Mouse (Mus musculus) E14TG2a.4 (cell line): ENCODE results near the gene Olfr780.
"Not testable (repeated sequence)": the region's sequence is repeated elsewhere in the genome, so short reads cannot be mapped to it uniquely, and the experiment has no call there.

Source experiments
- H3K27me3 ChIP-seq: 2 replicates; pipeline ENCODE4 v1.6.1; 2014; ENCODE audit warnings: low read length, control low read depth; ENCODE audit not compliant: insufficient read depth
- H3K36me3 ChIP-seq: 2 replicates; pipeline ENCODE4 v1.6.1; 2014; ENCODE audit warnings: low read length, control low read depth; ENCODE audit not compliant: insufficient read depth
- H3K4me1 ChIP-seq: replicated peaks from 2 replicates; pipeline ENCODE4 v1.6.1; 2014; ENCODE audit warnings: low read depth, low read length, control low read depth
- H3K4me3 ChIP-seq: replicated peaks from 2 replicates; pipeline ENCODE4 v1.5.1; 2014; ENCODE audit warnings: mild to moderate bottlenecking, low read length
- H3K9me3 ChIP-seq: 2 replicates; pipeline ENCODE4 v1.6.1; 2014; ENCODE audit warnings: low read length, control low read depth
- CTCF ChIP-seq: conservative IDR thresholded peaks from 2 replicates; pipeline ENCODE4 v1.5.1; 2014; ENCODE audit warnings: low read length
- NANOG ChIP-seq: IDR thresholded peaks from 2 replicates; pipeline ENCODE4 v1.6.1; 2014; ENCODE audit warnings: borderline replicate concordance, low read length, mixed read lengths
- POU5F1 ChIP-seq: IDR thresholded peaks from 2 replicates; pipeline ENCODE4 v1.6.1; 2014; ENCODE audit warnings: low read length, borderline replicate concordance

The Olfr780 gene

GRCm38 (mm10) chr10:129317817-129318216 is at the start of gene Olfr780:
Gene Olfr780, plus strand, starts transcription at chr10:129318117.
- no peak within 1 kb of the TSS for H3K4me3 ChIP-seq
- no peak for TF ChIP-seq NANOG
- TF ChIP-seq POU5F1: no peak
- TF ChIP-seq CTCF: no peak
- H3K27me3 ChIP-seq: no peaks in the 10 kb centered on the region

GRCm38 (mm10) chr10:129271081-129271535 is 46.8 kb upstream of the Olfr780 start, which contains the start of gene Olfr777:
Gene Olfr777, minus strand, starts transcription at chr10:129271485.
- Histone ChIP-seq H3K27me3 (no peaks in the 10 kb centered on the region), H3K9me3 (no peaks in the 10 kb centered on the region), H3K4me3 (no peak within 1 kb of the TSS), H3K4me1 (no peaks in the 10 kb centered on the region), H3K36me3 (no peaks in the 10 kb centered on the region)
- TF ChIP-seq CTCF: no peak
- no peak for TF ChIP-seq NANOG
- TF ChIP-seq POU5F1: no peak

More at GRCm38 (mm10) chr10:129317817-129318216, at the start of gene Olfr780:
- Histone ChIP-seq H3K36me3 (no peaks in the 10 kb centered on the region), H3K9me3 (no peaks in the 10 kb centered on the region), H3K4me1 (no peaks in the 10 kb centered on the region)

- not testable (repeated sequence) for H3K9me3 ChIP-seq
These were observed 4.9 kb upstream of the Olfr780 start for GRCm38 (mm10) chr10:129312973-129313372.

GRCm38 (mm10) chr10:129313521-129313920 is 4.4 kb upstream of the Olfr780 start:
- not testable (repeated sequence) for H3K9me3 ChIP-seq, H3K27me3 ChIP-seq, H3K4me1 ChIP-seq, H3K4me3 ChIP-seq, H3K36me3 ChIP-seq

More at GRCm38 (mm10) chr10:129312973-129313372, 4.9 kb upstream of the Olfr780 start:
- not testable (repeated sequence) for H3K4me3 ChIP-seq, H3K4me1 ChIP-seq, H3K27me3 ChIP-seq, H3K36me3 ChIP-seq

DNA sequence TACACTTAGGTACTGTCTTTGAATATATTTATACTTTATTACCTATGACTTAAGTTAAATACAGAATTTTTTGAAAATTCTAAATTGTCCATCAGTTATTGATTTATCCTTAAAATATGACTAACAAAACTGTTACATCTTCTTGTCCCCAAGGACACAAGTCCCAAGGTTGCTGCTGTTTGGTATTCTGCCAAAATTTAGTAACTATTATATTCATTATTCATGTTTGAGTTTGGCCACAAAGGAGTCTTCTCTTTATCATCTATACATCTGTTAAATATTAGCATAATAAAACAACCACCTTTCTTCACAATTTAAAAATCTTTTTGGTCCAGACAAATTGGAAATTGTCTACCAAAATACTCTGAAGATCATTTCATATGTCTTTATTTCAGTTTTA is 10.6 kb downstream of the Olfr780 start, which contains the start of gene Olfr781:
Gene Olfr781, plus strand, starts transcription at position 301 of the 400 bp plus-strand sequence.
- no peak for TF ChIP-seq POU5F1
- no peaks in the 10 kb centered on the region for H3K4me1 ChIP-seq

DNA sequence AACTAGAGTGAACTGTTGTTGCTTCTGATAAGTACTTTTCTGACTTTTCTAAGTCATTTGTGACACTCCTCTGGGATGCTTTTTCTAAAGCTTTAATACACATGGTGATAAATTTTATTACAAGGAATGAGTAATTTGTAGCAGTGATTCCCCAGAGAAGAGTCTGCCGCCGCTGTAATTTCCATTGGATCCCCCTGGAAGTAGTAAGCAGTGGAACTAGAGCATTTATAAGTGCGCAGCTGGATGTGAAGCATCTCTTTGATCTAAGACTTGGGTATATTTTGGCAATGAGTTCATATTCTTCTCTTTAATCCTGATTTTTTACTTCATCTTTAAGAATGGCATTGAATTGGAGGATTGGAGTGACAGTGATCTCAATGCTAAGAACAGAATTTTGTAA is 30.6 kb downstream of the Olfr780 start, which contains the start of gene Olfr782:
Gene Olfr782, plus strand, starts transcription at position 301 of the 400 bp plus-strand sequence.
- no peak for TF ChIP-seq POU5F1
- no peak for TF ChIP-seq CTCF
- TF ChIP-seq NANOG: no peak
- no peaks in the 10 kb centered on the region for H3K4me1 ChIP-seq
- H3K27me3 ChIP-seq: no peaks in the 10 kb centered on the region
- no peaks in the 10 kb centered on the region for H3K36me3 ChIP-seq
- no peak within 1 kb of the TSS for H3K4me3 ChIP-seq
- H3K9me3 ChIP-seq: peaks cover under 1% of the 10 kb centered on the region; the same call in 1 of the 2 replicates

More for the DNA sequence above, 10.6 kb downstream of the Olfr780 start, which contains the start of gene Olfr781:
- Histone ChIP-seq H3K36me3 (no peaks in the 10 kb centered on the region), H3K9me3 (no peaks in the 10 kb centered on the region), H3K4me3 (no peak within 1 kb of the TSS), H3K27me3 (no peaks in the 10 kb centered on the region)

- H3K9me3 ChIP-seq: peaks cover 36% of the 10 kb centered on the region
- not testable (repeated sequence) for H3K4me1 ChIP-seq
These were observed 34.6 kb downstream of the Olfr780 start for GRCm38 (mm10) chr10:129352475-129352874.

GRCm38 (mm10) chr10:129356496-129356895 is 38.6 kb downstream of the Olfr780 start:
- not testable (repeated sequence) for H3K27me3 ChIP-seq, H3K36me3 ChIP-seq, H3K4me3 ChIP-seq, H3K4me1 ChIP-seq
- peaks cover 74% of the 10 kb centered on the region for H3K9me3 ChIP-seq

More at GRCm38 (mm10) chr10:129352475-129352874, 34.6 kb downstream of the Olfr780 start:
- not testable (repeated sequence) for H3K4me3 ChIP-seq, H3K36me3 ChIP-seq, H3K27me3 ChIP-seq

GRCm38 (mm10) chr10:129357307-129357706 is 39.4 kb downstream of the Olfr780 start:
- H3K9me3 ChIP-seq: peaks cover 82% of the 10 kb centered on the region
- H3K4me3 ChIP-seq: no peak overlapping the region
- no peak for TF ChIP-seq CTCF
- no peak for TF ChIP-seq NANOG
- TF ChIP-seq POU5F1: no peak
- H3K4me1 ChIP-seq: no peaks in the 10 kb centered on the region
- H3K27me3 ChIP-seq: no peaks in the 10 kb centered on the region
- H3K36me3 ChIP-seq: no peaks in the 10 kb centered on the region
